Mouse (Mus musculus) v-Abl transformed pro-B cells (cell line): Measurements from ENCODE around the gene Slc1a2.

Source experiments
- in situ Hi-C, 2 experiments: fragments of 400-800 bp; cut with MboI; formaldehyde crosslinking; loops; one replicate each; pipeline ENCODE4 v1.15.1; 2025; ENCODE audit not compliant: unreplicated experiment in 2 of 2

The Slc1a2 gene

DNA sequence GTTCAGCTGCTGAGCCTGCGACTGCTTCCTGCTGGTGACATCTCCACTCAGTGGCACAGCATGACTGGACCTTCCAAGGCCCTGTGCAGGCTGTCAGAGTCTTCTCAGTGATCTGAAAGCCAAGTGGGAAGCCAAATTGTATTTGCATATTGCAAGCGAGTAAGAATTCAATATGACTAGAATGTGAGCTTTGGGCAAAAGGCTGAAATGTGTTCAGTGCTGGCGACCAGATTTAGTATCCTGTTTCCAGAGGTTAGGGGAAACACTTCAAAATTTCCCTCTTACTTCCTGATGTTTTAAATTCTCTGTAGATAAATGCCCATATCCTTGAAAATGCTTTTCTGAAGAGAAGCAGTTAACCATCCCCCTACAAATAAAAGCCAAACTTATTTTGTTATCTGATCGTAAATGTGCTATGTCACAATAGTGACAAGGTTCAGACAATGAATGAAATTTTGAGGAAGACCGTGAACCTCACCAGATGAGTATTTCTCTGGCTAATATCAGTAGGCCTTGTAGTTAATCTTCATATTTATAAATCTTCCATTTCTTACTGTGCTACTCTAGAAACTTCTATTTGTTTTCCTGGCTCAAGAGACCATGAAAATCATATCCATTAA, 98.9 kb downstream of the Slc1a2 start:
- in situ Hi-C loops: no loop called here

DNA sequence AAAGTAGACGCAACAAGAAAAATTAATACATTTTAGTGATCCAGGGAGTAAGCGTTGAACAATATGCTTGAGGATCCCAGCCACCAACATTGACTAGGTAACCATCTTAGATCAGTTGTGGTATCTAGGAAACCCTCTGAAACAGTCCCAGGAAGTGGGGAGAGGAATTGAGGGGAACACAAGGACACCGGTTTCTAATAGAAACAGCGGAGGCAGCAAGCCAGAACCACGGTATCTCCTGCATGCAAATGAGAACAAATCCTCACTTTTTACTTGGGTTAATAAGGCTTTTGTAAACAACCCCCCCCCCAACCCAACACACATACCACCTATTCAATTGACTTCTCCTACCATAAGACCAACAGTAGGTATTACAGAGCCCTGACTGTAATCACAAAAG, 101.0 kb downstream of the Slc1a2 start:
- in situ Hi-C loops: no loop called here

DNA sequence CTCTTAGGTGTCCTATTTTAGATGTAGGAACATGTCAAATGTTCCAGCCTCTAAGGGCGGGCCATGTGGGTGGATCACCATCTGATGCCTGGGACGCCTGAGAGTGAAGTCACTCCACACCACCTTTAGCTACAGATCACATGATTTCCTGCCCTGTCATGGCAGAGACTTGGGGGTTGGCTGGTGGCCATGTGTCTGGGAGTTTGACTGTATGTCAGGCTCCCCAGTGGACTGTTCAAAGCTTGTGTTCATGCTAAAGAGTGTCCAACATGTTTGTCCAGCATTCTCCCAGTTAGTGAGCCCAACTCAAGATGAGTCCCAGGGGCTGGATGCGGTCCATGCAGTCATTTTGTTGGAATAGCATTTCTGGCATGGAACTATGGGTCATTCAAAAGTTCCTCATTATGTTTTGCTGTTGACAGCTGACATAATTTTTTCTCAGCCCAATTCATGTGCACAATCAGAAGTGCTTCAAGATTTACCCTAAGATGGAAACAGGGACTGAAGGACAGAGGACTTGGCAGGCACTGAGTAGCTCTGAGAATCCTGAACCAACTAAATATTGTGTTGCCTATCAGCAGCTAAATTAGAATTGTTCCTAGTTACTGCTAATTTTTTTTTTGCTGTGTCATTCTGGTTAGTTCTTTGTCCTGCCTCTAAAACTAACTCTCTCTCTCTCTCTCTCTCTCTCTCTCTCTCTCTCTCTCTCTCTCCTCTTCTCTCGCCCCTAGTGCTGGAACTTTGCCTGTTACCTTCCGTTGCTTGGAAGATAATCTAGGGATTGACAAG, 102.0 kb downstream of the Slc1a2 start:
- in situ Hi-C loops: no loop called here

DNA sequence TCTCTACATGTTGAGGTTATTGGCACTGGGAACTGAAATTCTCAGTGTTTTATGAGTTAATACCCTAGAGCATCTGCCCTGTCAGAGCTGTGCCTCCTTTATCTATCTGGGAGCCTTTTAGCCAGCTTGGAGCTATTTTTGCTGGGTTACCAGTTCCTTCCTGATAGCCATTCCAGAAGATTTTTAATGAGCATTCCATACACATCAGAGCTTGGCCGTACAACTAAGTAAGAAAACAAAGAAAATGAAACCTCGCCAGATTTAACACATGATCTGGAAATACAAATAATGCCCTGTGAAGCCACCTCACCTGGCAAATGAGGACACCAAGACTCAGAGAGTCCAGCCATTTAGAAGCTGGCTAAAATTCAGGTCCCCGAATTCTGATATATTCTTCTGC, 104.7 kb downstream of the Slc1a2 start:
- in situ Hi-C loops: no loop called here

DNA sequence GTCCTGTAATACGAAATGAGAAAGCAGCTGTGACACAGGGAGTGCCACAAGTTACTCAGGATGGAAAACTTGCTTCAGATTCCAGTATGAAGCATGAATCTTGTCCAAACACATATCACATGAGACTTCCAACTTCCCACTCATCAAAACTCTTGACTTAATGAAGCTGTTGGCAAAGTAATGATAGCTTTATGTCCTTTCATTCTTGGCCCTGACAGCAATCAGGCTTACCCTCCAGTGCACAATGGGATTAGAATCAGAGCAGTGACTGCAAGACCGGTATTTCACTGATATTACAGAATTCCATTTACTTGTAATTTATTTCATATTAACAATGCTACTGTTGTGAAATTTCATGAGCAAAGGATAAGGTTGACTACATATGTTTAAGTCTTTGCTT, 105.5 kb downstream of the Slc1a2 start:
- in situ Hi-C loops: no loop called here

DNA sequence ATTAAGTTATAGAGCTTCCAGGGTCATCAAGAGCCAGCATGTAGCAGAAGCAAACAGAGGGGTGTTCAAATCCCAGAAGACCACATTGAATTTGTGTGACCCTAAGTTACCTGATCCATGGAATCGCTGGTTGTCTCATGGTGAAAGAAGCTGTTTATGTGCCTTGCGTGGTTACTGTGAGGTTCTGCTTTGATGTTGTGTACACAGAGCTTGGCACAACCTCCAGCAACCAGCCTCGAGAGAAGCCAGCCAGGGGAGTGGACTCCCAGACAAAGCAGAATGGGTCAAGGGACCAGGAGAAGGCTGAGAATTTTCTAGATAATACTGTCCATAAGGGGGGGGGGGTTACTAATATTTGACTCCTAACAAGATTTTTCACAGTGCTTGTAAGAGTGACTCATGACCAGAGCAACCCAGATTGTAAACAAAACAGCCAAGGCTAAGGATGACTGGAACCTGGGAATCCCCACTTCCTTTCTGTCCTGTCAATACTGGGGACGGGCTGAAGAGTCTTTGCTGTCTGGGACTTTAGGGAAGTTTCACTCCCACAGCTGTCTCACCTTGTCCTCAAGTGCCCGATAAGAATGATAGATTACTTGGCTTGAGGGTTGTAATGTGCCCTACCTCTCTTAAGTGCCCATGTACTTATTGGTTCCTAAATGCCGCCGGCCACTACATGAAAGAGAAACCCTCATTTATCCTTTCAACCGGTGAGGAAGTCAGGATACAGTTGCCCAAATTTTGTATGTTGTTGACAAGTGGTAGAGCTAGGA, 106.3 kb downstream of the Slc1a2 start:
- in situ Hi-C loops: no loop called here

DNA sequence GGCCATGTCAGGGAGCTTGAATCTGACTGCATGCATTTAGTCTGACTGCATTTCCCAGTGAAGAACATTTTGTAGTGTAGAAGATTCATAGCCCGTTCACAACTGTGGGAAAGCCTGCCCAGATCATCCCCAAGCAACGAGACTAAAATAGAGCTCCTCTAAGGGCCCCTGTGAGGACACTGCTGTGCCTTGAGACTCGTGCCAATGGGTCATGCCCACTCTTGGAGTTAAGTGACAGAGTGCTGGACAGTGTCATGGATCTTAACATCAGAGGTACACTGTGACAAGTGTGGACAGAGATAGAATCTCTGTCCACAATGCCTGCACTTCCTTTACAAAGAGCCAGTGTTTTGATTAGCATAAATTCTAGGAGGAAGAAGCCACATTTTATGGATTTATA, 109.8 kb downstream of the Slc1a2 start:
- in situ Hi-C loops: no loop called here

DNA sequence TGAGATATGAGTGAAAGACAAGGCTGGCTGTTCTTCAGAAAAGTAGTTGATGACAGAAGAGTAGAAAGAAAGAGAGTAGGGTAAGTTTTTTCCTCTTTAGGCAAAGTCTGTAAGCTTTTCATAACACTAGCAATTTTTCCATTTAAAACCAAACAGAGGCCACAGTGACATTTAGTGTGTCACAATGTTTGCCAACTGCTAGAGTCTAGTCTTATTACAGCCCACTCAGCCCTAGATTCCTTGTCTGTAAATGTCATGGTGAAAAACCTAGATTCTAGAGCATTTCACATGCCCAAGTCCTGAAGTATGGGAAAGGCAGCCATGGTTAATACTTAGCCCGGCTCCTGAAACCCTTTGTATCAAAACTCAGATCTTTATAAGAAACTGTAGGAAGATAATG, 112.8 kb downstream of the Slc1a2 start:
- in situ Hi-C loops: no loop called here

DNA sequence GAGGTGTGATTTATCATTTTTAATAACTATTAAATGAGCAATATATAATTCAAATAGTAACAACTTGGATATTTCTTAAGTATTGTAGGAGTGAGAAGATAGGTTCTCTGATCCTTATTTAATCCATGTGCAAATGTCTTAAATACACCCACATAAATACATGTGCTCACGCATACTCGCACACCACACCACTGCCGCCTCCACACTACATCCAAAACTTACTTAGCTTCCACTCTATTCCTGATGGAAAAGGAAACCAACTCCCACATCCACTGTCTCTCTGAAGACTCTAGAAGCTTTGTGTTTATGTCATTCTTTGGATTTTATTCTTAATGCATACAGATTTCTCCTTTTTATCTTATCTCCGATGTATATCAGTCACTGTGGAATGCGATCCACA, 113.8 kb downstream of the Slc1a2 start:
- in situ Hi-C loops: no loop called here

DNA sequence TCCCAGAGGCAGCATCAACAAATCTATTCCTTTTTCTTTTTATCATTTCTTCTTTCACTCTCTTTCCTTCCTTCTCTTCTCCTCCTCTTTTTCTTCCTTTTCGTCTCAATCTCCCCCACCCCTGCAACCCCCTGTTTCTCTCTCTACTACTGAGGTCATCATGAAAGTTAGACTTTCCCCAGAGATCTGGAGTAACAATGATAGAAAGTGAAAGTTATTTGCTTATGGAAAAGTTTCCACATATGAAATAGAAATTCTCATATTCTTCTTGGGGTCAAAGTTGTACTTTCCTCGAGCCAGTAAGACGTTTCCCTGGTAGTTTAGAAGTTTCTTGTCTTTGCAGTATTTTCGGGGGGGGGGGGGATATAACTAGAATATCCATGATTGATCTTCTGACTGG, 116.2 kb downstream of the Slc1a2 start:
- in situ Hi-C loops: no loop called here

DNA sequence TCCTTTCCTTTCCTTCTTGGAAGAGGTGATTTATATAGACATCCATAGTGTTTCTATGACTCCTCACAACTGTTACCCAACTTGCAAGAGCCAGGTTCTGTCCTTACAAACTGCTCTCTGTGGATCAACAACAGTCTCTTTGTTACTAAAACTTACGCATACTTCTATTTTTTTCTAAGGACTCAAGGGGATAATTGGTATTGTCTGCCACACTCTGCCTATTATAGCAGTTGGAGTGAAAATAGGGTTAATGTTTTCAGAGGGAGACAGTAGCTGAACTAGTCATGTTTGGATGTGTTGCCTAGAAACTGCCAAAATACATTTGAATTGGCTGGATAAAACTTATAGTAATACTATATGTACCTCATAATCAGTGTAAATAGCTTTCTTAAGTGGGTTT, 117.1 kb downstream of the Slc1a2 start:
- in situ Hi-C loops: no loop called here

DNA sequence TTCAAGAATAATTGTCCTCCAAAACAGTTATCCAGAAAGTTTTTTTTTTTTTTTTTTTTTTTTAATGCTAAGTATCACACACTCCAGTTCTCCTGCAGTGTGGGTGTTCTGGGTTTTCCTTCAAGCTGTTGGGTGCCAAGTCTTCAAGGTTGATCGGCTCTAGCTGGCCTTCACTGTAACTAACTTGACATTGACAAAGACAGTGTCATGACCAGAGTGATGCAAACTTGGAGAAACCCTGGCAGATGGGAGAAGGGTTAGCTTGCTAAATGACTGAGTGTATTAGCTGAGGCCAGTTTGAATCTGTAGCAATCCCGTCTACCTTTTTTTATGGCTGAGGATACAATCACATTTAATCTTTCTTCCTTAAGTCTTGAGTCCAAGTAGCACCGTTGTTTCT, 119.7 kb downstream of the Slc1a2 start:
- in situ Hi-C loops: no loop called here

DNA sequence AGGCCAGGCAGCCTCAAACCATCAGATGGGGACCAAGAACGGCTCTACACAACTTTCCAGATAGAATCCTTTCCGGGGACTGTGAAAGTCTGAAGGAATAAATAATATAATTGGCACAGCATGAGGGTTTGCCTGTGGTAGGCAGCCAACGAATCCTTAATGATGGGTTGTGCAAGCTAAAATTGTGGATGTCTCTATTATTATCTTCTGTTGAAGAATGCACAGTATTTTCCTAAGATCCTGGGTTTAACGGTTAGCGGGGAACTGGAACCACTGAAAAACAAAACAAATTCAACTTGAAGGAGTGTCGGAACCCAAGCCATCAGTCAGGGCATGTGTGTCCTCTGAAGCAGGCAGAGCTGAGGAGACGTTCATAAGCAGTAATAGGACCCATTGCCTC, 124.3 kb downstream of the Slc1a2 start:
- in situ Hi-C loops: no loop called here

DNA sequence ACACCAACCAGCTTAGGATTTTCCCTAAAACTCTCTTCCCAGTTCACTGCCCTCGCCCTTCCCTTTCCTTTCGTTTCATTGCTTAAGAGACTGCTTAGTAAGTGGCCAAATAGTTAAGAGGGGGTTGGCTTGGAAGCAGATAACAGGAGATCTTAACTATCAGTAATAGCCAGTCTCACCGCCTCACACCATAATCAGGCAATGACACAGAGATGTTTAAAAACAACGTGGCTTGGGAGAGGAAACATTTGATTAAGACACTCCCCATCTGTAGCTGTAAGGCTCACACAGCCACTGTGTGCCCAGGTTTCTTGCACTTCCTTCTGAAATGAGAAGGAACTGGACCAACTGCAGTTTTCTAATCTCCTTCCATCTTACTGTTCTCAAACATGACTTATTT, 127.2 kb downstream of the Slc1a2 start:
- in situ Hi-C loops: no loop called here

DNA sequence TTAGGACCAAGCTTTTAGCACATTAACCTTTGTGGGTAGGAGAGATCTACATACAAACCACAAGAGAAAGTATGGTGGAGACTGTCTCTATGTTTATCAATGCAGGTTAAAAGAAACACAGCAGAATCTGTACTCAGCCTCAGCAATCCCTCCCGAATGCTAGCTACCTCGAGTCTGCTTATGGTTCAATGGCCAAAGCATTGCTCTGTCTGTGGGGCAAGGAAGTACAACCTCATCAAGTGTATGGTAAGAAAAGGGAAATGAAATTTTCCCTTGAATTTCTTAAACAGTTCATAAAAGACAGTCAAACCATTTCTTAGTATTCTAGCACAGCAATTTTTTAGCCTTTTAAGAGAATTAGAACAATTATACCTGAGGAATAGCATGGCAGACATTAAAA, 133.2 kb downstream of the Slc1a2 start:
- in situ Hi-C loops: no loop called here

DNA sequence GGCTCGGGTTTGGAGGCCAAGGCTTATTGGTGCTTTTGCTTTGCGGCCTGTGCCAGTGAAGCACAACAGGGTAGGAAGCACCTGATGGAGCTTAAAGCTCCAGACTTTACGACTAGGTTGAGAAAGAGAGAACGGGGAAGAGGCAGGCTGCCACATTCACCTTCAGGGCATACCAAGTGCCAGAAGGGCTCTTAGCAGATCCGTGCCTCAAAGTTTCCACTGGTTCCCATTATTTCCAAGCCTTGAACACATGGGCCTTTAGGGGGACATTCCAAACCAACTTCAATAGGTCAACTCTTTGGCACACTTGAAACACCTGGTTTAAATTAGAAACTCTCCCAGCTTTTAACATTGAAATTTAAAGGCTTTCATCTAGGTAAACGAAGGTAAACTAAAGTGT, 134.3 kb downstream of the Slc1a2 start:
- in situ Hi-C loops: no loop called here

DNA sequence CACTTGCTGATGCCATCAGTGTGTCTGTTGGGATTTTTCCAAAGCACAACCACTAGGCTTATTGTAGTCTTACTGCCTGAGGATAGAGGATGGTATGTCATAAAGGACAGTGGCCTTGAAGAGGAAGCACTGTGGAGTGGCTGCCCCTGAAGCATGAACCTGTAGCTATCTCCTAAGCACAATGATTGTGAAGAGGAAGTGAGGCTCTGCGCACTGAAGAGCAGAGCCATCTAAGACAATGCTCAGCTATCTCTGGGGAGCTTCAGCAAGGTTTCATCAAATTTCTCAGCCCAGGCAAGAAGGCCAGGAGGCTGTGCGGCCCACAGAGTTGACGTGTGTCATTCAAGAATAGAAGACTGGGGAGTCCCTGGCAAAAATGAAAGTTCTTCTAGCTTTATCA, 136.6 kb downstream of the Slc1a2 start:
- in situ Hi-C loops: no loop called here

DNA sequence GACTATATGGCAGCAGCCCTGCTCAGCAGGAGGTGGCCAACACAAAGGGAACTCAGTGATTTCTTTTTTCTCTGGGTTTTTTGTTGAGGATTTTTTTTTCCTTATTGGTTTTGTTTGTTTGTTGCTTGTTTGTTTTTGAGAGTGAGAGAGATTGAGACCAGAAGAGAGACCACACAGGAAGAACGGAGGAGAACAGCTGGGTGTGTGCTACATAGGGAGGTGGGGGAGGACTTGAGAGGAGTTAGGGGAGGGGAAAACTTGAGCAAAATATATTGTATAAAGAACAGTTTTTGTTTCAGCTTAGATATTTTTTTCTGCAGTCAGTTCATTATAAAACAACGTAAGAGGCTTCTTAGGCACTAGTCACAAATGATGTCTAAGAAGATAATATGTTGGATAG, 139.7 kb downstream of the Slc1a2 start:
- in situ Hi-C loops: no loop called here

DNA sequence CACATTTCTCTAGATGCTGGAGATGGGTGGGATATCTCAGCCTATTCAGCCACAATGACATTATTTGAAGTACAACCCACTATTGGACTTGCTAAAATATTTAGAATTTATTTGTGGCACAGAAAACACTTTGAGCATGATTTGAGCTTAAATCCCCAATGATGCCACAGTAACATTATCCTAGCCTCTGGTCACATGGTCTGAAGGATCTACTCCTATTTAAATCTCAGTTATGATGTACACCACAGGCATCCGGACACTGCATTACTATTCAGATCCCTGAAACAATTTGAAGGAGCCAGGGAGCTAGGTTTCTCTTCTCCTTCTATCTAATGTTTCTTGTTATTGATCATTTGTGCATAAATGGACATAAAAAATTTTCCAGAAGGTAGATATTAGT, 143.4 kb downstream of the Slc1a2 start:
- in situ Hi-C loops: loop anchor here in 1 of 2 experiments (5.0 kb wide), 1 partner anchor 215 kb away; no protein-coding TSS in a partner anchor

DNA sequence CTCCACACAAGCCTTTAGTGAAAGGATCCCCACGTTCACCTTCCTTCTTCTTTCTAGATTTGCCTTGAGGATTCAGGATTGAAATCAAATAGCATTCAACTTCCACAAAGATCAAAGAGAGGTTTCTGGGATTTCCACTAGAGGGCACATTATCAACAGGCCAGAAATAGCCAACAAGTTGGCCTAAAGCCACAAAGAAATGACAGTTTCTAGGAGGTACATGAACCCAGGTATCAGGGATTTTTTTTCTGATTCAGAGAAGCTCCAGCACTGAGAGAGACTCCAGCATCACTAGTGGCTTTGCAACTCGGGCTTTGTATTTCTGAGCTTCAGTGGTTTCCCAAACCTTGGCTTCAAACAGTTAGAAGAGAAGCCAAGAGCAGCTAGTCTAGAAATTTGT, 145.7 kb downstream of the Slc1a2 start:
- in situ Hi-C loops: loop anchor here in 1 of 2 experiments (5.0 kb wide), 1 partner anchor 213 kb away; no protein-coding TSS in a partner anchor

DNA sequence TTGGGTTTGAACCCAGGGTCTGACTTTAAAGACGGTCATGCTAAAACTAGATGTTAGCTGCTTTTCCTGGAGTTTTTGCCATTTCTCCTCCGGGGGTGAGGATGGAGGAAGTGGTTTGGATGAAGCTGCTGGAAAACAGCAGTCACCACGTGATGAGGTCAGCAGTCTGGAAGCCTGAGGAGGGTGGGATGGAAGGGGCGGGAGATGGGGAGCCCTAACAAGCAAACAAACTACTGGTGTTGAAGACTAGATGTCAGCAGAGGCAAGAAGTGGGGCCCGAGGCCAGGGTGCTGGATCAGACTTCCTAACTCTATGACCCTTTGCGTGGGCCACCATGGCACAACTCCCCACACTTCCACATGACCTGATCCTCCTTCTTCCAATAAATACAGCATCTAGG, 146.8 kb downstream of the Slc1a2 start:
- in situ Hi-C loops: no loop called here
